Mouse (Mus musculus): ENCODE measurements at regions not wholly inside any gene's neighbourhood (a gene's known extent, or its start where the extent isn't known, plus 50 kb on each side); places are given as distances from the start of the nearest gene placed in this dataset.

- TF ChIP-seq REST (IDR thresholded peaks at IDR 0.05; ENCODE audit: insufficient read depth, insufficient read length) = no peak
- TF ChIP-seq USF1 (IDR thresholded peaks at IDR 0.05; ENCODE audit: low read depth) = no peak
- TF ChIP-seq POLR2A (IDR thresholded peaks at IDR 0.05; ENCODE audit: insufficient read length, low read depth) = no peak
Measured at GRCm38 (mm10) chr2:51788896-51789295, 146.1 kb downstream of the Rbm43 start.
